Mouse (Mus musculus): Measurements from ENCODE around the gene Trp63. TPM values are rescaled to one million over a fixed set of nuclear protein-coding genes. Genes with fewer than 3 reads are reported as not detected.

Trp63 gene
- polyA plus RNA-seq, 1 experiment, result 23.1 TPM

DNA sequence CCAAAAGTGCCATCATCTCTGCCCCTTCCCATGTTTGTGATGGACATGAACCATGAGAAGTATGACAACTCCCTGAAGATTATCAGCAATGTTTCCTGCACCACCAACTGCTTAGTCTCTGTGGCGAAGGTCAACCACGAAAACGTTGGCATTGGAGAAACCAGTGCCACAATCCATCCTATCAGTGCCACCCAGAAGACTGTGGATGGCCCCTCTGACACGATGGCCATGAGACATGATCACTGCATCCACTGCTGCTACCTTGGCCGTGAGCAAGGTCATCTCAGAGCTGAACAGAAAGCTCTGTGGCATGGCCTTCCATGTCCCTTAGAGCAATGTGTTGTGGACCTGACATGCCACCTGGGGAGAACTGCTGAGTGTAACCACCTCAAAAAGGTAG, 43.4 kb downstream of the Trp63 start:
- Histone ChIP-seq H3K27me3 (ENCODE audit: control insufficient read depth, insufficient read depth, low read length) (no peaks in the 10 kb centered on the region), H3K27ac (ENCODE audit: control insufficient read depth, insufficient read depth, low read length) (no peak overlapping the region), H3K4me1 (replicated peaks; ENCODE audit: control insufficient read depth, insufficient read depth, low read length) (no peaks in the 10 kb centered on the region), H3K36me3 (ENCODE audit: control insufficient read depth, insufficient read depth, low read length) (no peaks in the 10 kb centered on the region), H3K4me3 (ENCODE audit: control insufficient read depth, insufficient read depth, low read length) (no peak overlapping the region)
- no peak for DNase-seq
- 85% methylated on average over 5 of the region's 5 CpGs for WGBS
- no peak for TF ChIP-seq CTCF (IDR thresholded peaks at IDR 0.05; ENCODE audit: borderline replicate concordance, control insufficient read depth, extremely low read depth, insufficient read depth, low read length, poor library complexity)
- TF ChIP-seq POLR2A (IDR thresholded peaks at IDR 0.05; ENCODE audit: control insufficient read depth, extremely low read depth, insufficient read depth, low read length, poor library complexity), result no peak

DNA sequence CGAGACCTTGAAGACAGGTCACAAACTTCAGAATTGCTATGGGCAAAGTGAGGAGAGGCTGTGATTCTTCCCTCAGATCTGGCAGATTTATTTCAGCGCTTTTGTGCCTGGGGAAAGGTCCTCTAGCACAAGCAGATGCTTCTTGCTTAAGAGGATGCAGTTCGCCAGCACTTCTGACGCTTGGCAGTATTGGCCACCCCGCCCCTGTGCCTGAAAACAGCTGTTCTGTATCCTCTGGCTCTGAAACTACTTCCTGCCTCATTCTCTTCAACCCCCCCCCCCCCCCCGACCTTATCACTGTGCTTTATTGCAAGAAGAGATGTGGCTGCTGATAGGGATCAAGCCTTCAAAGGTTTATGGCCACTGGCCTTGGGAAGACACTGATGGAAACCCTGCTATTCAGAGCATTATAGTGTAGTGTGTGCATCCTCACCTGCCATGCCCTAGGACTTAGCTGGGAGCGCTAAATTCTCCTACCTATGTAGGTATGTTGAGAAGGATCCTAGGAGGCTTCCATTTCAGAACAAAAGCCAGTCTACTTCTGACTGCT, 44.5 kb downstream of the Trp63 start:
- TF ChIP-seq CTCF (IDR thresholded peaks at IDR 0.05; ENCODE audit: borderline replicate concordance, control insufficient read depth, extremely low read depth, insufficient read depth, low read length, poor library complexity), result no peak
- TF ChIP-seq POLR2A (IDR thresholded peaks at IDR 0.05; ENCODE audit: control insufficient read depth, extremely low read depth, insufficient read depth, low read length, poor library complexity), result no peak
- Histone ChIP-seq H3K27me3 (ENCODE audit: control insufficient read depth, insufficient read depth, low read length) (no peaks in the 10 kb centered on the region), H3K4me3 (ENCODE audit: control insufficient read depth, insufficient read depth, low read length) (no peak overlapping the region), H3K27ac (ENCODE audit: control insufficient read depth, insufficient read depth, low read length) (no peak overlapping the region), H3K36me3 (ENCODE audit: control insufficient read depth, insufficient read depth, low read length) (no peaks in the 10 kb centered on the region), H3K4me1 (replicated peaks; ENCODE audit: control insufficient read depth, insufficient read depth, low read length) (no peaks in the 10 kb centered on the region)
- DNase-seq, result no peak
- WGBS, result 50% methylated on average over 7 of the region's 7 CpGs

DNA sequence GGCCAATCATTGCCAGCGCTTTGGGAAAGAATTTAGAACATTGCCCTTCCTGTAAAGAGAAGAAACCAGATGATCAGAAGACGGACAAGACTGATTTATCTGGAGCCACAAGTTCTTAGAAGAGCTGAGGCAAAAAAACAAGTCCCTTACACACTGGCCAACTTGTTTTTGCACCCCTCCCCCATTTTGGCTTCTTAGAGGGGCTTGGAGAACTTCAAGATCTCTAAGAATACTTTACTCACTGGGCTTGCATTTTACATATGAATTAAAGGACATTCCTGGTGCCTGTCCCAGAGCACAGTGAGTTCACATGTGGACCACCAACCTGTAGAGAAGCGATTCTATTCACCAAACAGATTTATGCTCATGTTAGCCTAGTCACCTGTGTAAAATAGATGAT, 53.3 kb downstream of the Trp63 start:
- Histone ChIP-seq H3K27ac (ENCODE audit: control insufficient read depth, insufficient read depth, low read length) (no peak overlapping the region), H3K4me3 (ENCODE audit: control insufficient read depth, insufficient read depth, low read length) (no peak overlapping the region), H3K4me1 (replicated peaks; ENCODE audit: control insufficient read depth, insufficient read depth, low read length) (no peaks in the 10 kb centered on the region), H3K27me3 (ENCODE audit: control insufficient read depth, insufficient read depth, low read length) (no peaks in the 10 kb centered on the region), H3K36me3 (ENCODE audit: control insufficient read depth, insufficient read depth, low read length) (no peaks in the 10 kb centered on the region)
- 91% methylated on average over 3 of the region's 3 CpGs for WGBS
- TF ChIP-seq CTCF (IDR thresholded peaks at IDR 0.05; ENCODE audit: borderline replicate concordance, control insufficient read depth, extremely low read depth, insufficient read depth, low read length, poor library complexity) (no peak), POLR2A (IDR thresholded peaks at IDR 0.05; ENCODE audit: control insufficient read depth, extremely low read depth, insufficient read depth, low read length, poor library complexity) (no peak)
- DNase-seq, result no peak

DNA sequence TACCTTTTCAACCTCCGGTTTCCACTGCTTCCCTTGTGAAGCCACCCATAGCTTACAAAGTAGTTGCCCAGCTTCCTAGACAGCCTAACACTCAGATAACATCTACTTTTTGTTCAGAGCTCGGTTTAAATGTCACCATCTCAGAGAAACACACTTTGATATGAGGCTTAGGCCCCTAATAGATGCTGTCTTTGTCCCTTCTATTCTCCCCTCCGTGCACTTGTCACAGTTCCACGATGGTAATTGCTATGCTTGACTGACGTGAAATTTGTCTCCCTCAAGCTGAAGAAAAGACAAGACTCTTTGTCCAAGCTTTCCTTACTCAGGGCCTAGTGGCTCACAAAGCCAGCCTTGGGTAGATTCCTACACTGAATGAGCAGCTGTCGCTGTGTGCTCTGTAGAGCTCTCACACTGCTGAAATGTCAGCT, 54.1 kb downstream of the Trp63 start:
- no peak for DNase-seq
- 83% methylated on average over 6 of the region's 6 CpGs for WGBS

DNA sequence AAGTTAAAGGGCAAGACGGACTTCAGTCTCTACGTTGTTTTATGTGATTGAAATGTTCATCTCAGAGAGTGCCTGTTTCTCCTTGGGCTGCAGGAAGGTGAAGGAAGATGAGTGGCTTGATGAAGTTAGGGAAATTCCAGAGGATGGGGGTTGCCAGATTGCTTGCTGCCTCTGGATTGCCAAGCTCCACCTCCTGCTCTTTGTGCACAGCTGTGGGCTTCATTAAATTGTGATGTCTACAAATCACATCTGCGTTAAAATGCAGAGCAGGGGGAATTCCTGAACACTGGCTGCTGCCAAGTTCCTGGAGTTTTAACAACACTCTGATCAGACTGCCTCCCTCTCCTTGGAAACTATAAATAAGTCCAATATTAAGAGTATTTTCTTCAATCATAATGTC, 63.2 kb downstream of the Trp63 start:
- H3K4me3 ChIP-seq (ENCODE audit: control insufficient read depth, insufficient read depth, low read length), result no peak overlapping the region
- H3K27me3 ChIP-seq (ENCODE audit: control insufficient read depth, insufficient read depth, low read length), result no peaks in the 10 kb centered on the region
- TF ChIP-seq CTCF (IDR thresholded peaks at IDR 0.05; ENCODE audit: borderline replicate concordance, control insufficient read depth, extremely low read depth, insufficient read depth, low read length, poor library complexity), result no peak
- TF ChIP-seq POLR2A (IDR thresholded peaks at IDR 0.05; ENCODE audit: control insufficient read depth, extremely low read depth, insufficient read depth, low read length, poor library complexity), result no peak
- no peak overlapping the region for H3K27ac ChIP-seq (ENCODE audit: control insufficient read depth, insufficient read depth, low read length)
- H3K36me3 ChIP-seq (ENCODE audit: control insufficient read depth, insufficient read depth, low read length), result no peaks in the 10 kb centered on the region
- H3K4me1 ChIP-seq (replicated peaks; ENCODE audit: control insufficient read depth, insufficient read depth, low read length), result no peaks in the 10 kb centered on the region
- no peak for DNase-seq
- 70% methylated on average over 3 of the region's 3 CpGs for WGBS

More for the DNA sequence above, 54.1 kb downstream of the Trp63 start:
- TF ChIP-seq CTCF (IDR thresholded peaks at IDR 0.05; ENCODE audit: borderline replicate concordance, control insufficient read depth, extremely low read depth, insufficient read depth, low read length, poor library complexity) (no peak), POLR2A (IDR thresholded peaks at IDR 0.05; ENCODE audit: control insufficient read depth, extremely low read depth, insufficient read depth, low read length, poor library complexity) (no peak)
- Histone ChIP-seq H3K27ac (ENCODE audit: control insufficient read depth, insufficient read depth, low read length) (no peak overlapping the region), H3K27me3 (ENCODE audit: control insufficient read depth, insufficient read depth, low read length) (no peaks in the 10 kb centered on the region), H3K4me3 (ENCODE audit: control insufficient read depth, insufficient read depth, low read length) (no peak overlapping the region), H3K36me3 (ENCODE audit: control insufficient read depth, insufficient read depth, low read length) (no peaks in the 10 kb centered on the region), H3K4me1 (replicated peaks; ENCODE audit: control insufficient read depth, insufficient read depth, low read length) (no peaks in the 10 kb centered on the region)

DNA sequence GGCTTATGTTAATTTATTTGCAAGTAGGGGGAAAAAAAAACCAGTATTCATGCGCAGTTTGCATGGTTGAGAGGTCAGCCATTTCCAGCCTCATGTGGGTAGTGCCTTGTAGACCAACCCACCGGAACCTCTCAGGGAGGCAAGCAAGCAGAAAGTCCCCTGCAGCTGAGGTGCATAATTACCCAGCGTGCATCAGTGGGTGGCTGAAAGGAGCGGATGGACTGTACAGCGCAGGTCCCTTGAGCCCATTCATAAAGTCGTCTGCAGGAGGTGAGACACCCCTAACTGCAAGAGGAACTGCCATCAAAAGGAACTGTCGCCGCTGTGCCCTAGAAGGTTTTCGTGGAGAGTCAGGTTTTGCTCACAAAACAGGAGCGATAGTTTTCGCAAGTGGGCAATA, 68.3 kb downstream of the Trp63 start:
- H3K4me3 ChIP-seq (ENCODE audit: control insufficient read depth, insufficient read depth, low read length), result no peak overlapping the region
- no peak for DNase-seq
- no peak for TF ChIP-seq CTCF (IDR thresholded peaks at IDR 0.05; ENCODE audit: borderline replicate concordance, control insufficient read depth, extremely low read depth, insufficient read depth, low read length, poor library complexity)
- no peak for TF ChIP-seq POLR2A (IDR thresholded peaks at IDR 0.05; ENCODE audit: control insufficient read depth, extremely low read depth, insufficient read depth, low read length, poor library complexity)
- no peaks in the 10 kb centered on the region for H3K4me1 ChIP-seq (replicated peaks; ENCODE audit: control insufficient read depth, insufficient read depth, low read length)
- H3K27me3 ChIP-seq (ENCODE audit: control insufficient read depth, insufficient read depth, low read length), result no peaks in the 10 kb centered on the region
- 90% methylated on average over 11 of the region's 11 CpGs for WGBS
- H3K27ac ChIP-seq (ENCODE audit: control insufficient read depth, insufficient read depth, low read length), result no peak overlapping the region
- H3K36me3 ChIP-seq (ENCODE audit: control insufficient read depth, insufficient read depth, low read length), result no peaks in the 10 kb centered on the region

DNA sequence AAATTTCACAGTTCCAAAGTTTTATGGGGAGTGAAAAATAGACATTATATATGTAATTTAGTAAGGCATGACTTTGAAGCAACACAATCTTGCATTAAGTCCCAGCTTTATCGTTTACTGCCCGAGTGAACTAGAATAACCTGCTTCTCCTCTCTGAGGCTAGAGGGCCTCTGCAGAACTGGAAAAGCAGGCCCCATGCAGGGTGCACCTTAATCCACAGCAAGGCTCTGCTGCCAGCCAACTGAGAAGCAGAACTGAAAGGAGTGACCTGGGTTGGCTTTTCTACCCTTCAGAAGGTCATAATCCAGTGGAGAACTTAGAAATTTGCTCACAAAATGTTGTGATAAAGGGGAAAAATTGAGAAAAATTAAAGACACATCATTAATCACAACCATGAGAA, 74.5 kb downstream of the Trp63 start:
- no peaks in the 10 kb centered on the region for H3K36me3 ChIP-seq (ENCODE audit: control insufficient read depth, insufficient read depth, low read length)
- DNase-seq, result no peak
- 87% methylated on average over 2 of the region's 2 CpGs for WGBS
- H3K4me1 ChIP-seq (replicated peaks; ENCODE audit: control insufficient read depth, insufficient read depth, low read length), result no peaks in the 10 kb centered on the region
- H3K27me3 ChIP-seq (ENCODE audit: control insufficient read depth, insufficient read depth, low read length), result no peaks in the 10 kb centered on the region
- TF ChIP-seq POLR2A (IDR thresholded peaks at IDR 0.05; ENCODE audit: control insufficient read depth, extremely low read depth, insufficient read depth, low read length, poor library complexity), result no peak
- no peak for TF ChIP-seq CTCF (IDR thresholded peaks at IDR 0.05; ENCODE audit: borderline replicate concordance, control insufficient read depth, extremely low read depth, insufficient read depth, low read length, poor library complexity)
- H3K27ac ChIP-seq (ENCODE audit: control insufficient read depth, insufficient read depth, low read length), result no peak overlapping the region
- H3K4me3 ChIP-seq (ENCODE audit: control insufficient read depth, insufficient read depth, low read length), result no peak overlapping the region

All from thymus, adult 2 months (tissue).